Mouse (Mus musculus) urinary bladder, postnatal 36 days (tissue): ENCODE data around the gene Asphd2.
"Not testable (repeated sequence)": the region's sequence is repeated elsewhere in the genome, so short reads cannot be mapped to it uniquely, and the experiment has no call there.

Source experiments
- DNase-seq, 2 experiments: peaks; one replicate each; pipeline ENCODE4 v3.0.0; 2022; ENCODE audit warnings: low spot score in 2 of 2, mixed read lengths in 1 of 2

Asphd2 gene

DNA sequence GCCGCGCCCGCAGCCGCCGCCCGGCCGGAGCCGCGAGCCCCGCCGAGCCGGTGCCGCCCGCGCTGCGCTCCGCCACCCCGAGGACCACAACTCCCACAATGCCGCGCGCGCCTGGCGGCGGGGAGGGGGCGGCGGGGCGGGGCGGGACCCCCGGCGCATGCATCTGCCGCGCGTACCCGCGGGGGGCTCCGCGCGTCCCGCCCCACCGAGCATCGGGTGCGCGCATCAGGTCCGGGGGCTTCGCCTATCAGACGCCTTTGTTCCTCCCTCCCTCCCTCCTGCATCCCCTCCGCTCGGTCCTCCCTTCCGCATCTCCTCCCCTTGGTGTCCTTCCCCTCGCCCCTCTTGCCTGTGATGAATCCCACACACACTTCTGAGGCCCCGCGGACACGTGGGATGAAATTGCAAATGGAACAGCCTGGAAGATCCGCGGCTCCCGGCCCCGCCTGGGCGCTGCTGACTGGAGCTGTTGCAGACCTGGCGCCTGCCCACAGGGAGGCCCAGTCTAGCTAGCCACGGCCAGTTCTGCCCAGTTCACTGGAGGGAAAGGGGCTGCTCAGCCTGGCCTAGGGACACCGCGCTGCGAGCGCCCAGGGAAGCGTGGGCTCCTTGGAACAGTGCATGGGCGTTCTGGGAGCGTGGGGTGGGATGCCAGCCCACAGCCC is at the start of gene Asphd2:
Asphd2 (minus strand) TSS at position 88 of the 665 bp plus-strand sequence.
- peak in 1 of 2 experiments; percentile 32 for DNase-seq

GRCm38 (mm10) chr5:112438535-112438934 is 43.9 kb upstream of the Asphd2 start:
- DNase-seq: no peak

DNA sequence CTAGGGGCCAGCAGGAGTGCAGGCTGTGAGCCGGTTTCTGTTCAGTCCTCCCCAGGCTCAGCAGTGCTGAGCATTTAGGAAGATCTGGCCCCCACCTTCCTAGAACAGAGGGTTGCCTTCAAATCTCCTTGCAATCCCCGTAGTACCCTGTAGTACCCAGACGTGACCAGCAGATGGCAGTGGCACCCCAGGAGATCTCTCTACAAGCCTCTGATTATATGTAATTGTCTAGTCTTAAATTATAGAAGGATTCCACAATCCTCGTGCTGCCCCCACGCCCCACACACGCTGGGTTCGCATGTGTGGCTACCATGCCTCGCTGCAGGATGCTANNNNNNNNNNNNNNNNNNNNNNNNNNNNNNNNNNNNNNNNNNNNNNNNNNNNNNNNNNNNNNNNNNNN is 38.3 kb upstream of the Asphd2 start:
- DNase-seq: peak; percentile 55 to 69

DNA sequence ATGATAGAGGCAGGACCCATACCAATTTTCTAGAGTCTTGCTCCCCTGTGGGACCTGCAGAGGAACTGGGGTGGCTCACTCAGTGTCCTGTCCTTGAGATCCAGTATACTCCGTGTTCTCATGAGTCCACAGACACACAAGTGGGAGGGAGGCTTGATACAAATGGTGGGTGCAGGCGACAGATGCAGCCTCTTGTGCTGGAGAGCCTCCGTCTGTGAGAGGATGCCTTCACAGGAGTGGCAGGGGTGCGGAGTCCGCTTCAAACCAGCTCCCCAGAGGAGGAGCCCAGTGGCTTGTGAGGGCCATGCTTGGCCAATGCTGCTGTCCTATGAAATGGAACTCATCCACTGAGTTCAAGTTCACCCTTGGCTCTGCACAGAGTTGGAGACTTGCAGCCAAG is 37.4 kb upstream of the Asphd2 start:
- DNase-seq: no peak

DNA sequence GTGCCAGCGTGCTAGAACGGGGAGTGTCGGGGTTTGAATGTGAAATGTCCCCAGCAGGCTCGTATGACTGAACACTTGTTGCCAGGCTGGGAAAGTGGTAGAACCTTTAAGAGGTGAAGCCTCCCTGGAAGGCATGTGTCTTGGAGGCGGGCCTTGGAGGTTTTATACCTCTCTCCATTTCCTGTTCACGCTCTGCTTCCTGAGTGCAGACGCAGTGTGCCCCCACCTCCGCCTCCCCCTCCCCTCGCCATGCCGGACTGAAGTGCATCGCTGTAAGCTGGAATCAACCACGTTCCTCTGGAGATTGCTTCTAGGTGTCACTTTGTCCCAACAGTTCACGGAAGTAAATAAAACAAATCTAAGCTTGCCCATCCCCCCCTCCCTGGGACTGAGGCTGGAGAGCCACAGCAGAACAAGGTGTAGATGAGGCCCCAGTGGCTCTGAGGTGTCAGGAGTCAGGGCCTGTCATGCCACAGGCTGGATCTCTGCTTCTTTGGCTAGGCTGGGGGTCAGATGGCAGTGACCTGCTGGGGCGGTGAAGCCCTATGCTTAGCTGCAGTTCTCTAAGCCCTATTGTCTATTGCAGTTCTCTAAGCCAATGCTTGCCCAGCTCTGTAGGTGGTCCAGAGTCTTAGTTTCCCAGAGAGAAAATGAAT is 36.6 kb upstream of the Asphd2 start:
- no peak for DNase-seq

GRCm38 (mm10) chr5:112428944-112429343 is 34.3 kb upstream of the Asphd2 start:
- DNase-seq: peak; percentile 13 to 53

GRCm38 (mm10) chr5:112427283-112427682 is 32.6 kb upstream of the Asphd2 start:
- DNase-seq: peak; percentile 22 to 26

GRCm38 (mm10) chr5:112426635-112427034 is 32.0 kb upstream of the Asphd2 start:
- no peak for DNase-seq

- DNase-seq: no peak
Observed at GRCm38 (mm10) chr5:112419535-112419934, 24.9 kb upstream of the Asphd2 start.

GRCm38 (mm10) chr5:112418023-112418422 is 23.4 kb upstream of the Asphd2 start:
- no peak for DNase-seq

DNA sequence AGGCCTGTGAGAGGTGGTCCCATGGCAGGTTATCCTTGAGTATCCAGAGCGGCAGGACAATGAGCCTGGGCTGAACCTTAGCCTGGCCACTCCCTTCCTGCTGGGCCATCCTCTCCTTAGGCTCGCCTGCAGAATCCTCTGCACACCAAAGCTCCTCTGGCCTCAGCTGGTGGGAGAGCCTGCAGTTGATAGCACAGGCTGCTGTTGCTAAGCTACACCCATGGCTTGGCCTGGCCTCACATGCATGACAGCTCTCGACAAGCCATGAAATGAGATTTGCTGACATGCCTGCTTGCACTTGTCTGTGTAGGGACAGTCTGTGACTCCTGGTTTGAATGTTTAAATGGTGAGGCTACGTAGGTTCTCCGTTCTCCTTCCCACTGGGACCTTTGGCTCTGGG is 22.0 kb upstream of the Asphd2 start:
- DNase-seq: no peak

DNA sequence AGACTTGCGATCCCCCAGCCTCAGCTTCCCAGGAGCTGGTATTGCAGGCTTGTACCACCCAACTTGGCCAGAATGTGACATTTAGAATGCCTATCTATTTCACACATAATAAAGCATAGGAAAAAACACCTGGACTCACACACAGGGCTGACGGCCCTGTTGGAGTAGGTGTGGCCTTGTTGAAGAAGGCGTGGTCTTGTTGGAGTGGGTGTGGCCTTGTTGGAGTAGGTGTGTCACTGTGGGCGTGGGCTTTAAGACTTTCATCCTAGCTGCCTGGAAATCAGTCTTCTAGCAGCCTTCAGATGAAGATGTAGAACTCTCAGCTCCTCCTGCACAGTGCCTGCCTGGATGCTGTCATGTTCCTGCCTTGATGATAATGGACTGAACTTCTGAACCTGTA is 18.1 kb upstream of the Asphd2 start:
- not testable (repeated sequence) for DNase-seq

DNA sequence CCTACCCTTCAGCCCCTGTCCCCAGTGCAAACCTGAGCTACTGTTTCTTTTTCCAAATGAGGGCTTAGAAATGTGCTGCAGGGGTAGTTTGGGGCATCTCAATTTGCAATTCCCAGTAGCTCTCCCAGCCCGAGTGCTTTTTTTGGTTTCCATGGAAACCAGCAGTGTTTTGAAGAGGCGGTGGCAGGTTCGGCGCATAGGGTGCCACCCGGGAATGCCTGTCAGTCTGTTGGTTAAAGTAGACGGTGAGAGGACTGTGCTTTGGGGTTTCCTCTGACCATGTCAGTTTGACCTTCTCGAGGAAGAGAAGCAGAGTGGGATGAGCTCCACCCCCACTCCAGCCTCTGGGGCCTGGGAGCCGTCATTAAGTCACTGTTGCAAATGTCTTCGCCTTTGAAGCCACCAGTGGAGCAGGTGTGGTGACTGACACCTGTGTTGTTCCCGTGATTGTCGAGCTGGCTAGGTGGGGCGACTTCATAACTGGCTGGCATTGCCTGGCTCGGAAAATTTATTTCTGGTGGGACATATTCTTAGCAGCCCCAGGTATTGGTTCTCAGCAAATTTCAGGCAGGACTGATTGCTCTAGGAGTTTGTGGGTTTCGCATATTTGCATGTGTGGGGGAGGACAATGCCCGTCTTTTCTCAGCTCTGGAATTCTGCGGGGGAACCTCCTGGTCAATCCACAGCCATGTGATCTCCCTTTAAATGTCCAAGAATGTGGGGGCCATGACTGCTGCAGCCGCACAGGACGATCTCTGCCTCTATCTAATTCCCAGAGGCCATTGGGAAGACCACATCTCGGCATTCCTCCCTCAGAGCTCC is 17.1 kb upstream of the Asphd2 start:
- DNase-seq: no peak

- no peak for DNase-seq
Observed at GRCm38 (mm10) chr5:112411072-112411471, 16.4 kb upstream of the Asphd2 start.

- DNase-seq: no peak
Observed at GRCm38 (mm10) chr5:112409274-112409673, 14.6 kb upstream of the Asphd2 start.

DNA sequence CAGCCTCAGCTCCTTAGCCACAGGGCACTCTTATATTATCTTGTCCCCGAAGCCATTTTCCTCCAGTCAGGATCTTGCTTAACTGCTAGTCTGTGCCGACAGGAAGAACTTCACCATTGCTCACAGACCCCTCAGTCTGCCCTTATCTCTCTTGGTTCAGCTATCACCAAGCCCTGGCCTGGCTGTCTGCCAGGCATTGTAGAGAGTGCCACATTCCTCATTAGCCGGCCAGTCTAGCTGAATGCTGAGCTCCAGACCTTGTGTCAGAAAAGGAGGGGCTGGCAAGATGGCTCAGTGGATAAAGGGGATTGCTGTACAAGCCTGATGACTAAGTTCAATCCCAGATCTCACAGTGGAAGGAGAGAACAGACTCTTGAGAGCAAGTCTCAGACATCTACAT is 11.4 kb upstream of the Asphd2 start:
- DNase-seq: no peak

GRCm38 (mm10) chr5:112402437-112402836 is 7.8 kb upstream of the Asphd2 start:
- DNase-seq: no peak

- no peak for DNase-seq
Observed at GRCm38 (mm10) chr5:112399284-112399683, 4.6 kb upstream of the Asphd2 start.

- no peak for DNase-seq
Observed at GRCm38 (mm10) chr5:112396066-112396465, 1.4 kb upstream of the Asphd2 start.

DNA sequence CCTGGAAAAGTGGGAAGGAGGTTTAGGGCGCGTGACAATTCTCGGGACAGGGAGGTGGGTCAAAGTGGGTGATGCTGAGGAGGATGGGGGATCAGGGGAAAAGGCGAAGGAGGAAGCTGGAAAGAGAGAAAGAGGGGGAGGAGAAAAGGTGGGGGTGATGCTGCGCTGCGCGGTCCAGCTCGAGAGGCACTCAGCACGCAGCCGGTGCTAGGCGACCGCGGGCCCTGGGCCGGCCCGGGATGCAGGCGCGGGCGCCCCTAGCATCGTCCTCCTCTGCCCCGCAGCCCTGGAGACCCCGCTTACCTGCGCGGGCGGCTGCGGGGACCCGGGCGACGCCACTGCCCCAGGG is 277 bp downstream of the Asphd2 start:
- DNase-seq: no peak

DNA sequence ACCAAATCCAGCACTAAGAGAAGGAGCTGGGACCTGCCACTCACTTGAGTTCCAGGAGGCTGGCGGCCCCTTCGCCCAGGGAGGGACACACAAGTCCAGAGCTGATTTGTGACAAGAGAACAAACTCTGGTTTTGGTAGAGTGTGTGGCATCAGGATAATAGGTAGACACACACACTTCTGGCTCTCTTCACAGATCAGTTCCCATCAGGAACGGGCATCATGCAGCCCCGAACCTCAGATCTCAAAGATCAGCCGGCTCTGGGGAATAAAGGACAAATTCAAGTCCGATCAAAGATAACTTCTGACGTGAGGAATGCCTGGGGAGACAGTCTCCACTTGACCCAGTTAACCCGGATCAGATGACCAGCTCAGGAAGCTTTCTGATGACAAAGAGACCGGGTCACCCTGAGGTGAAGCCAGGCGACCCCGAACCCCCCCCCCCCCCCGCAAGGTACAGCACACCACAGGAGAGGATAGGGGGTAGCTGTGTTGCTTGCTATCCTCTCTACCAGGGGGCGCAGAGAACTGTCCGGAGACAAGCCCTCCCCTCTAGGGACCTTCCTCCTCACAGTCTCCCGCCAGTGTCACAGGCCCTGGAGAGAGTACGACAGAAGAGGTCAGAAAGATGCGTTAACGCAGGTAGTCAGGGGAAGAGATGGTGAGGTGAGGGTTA is 788 bp downstream of the Asphd2 start:
- no peak for DNase-seq

- DNase-seq: no peak
Observed at GRCm38 (mm10) chr5:112391676-112392323, 2.9 kb downstream of the Asphd2 start.
